Comparison of ENCODE assay signal across 8 mouse cellular contexts in the genomic region with DNA sequence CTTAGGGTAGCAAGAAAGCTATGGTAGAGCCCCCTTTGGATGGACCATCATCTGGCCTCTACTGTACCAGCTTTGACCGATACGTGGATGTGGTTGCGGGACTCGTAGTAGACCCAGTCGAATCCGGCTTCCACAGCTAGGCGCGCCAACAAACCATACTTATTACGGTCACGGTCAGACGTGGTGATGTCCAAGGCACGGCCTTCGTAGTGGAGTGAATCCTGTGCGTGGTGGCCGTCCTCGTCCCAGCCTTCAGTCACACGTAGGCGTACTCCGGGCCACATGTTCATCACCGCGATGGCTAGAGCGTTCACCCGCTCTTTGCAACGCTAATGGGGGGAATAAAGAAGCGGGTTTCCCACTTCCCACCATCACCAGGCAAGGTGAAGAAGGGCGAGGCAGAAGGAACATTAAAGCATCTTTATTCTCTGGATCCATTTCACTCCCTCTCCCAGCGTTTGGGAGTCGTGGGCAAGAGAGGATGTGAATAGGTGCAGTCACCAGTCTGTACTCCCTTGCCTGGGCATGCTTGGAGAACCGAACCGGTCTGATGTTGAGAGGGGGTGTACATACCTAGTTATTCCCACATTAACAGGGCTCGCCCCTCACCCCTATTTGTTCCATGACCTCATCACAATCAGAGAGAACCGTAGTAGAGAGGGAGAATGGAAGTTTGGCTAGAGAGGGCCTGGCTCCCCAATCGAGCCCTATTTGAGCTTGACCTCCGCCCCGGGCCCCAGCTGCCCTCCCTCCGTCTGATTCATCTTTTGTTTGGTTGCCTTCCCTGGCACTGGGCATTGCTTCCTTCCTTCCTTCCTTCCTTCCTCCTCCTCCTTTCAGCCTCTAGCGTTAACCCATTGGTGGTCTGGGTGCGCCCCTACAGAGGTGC. TPM values are rescaled to one million over a fixed set of nuclear protein-coding genes. Genes with fewer than 3 reads are reported as not detected.
DNase-seq lines count a peak whose midpoint lies in the region; ATAC-seq and TF ChIP-seq lines count a peak whose summit lies in the region.

No protein-coding gene starts in this region.

- WGBS in heart, embryonic 14.5 days = 9% methylated on average over 38 of the region's 38 CpGs
- WGBS in liver, postnatal 0 days (ENCODE audit: insufficient replicate concordance) = 6% methylated on average over 38 of the region's 38 CpGs

- peak overlapping the region; percentile 45; the same call in 1 of the 2 replicates for H3K4me3 ChIP-seq in G1E (ENCODE audit: low read depth, low read length)
- H3K4me3 ChIP-seq in heart, embryonic 14.5 days (ENCODE audit: control insufficient read depth in 1 of 2, insufficient read depth in 1 of 2, low read depth in 1 of 2, low read length in 2 of 2) = peak overlapping the region; percentile 49 to 52
- H3K4me3 ChIP-seq in liver, postnatal 0 days (ENCODE audit: low read depth, low read length) = peak overlapping the region; percentile 59; the same call in 1 of the 2 replicates

- ATAC-seq in G1E (ENCODE audit: extremely low read depth, insufficient number of reproducible peaks, low FRiP score, poor library complexity, severe bottlenecking) = no peak
- no peak for ATAC-seq in heart, embryonic 14.5 days (ENCODE audit: insufficient number of reproducible peaks, insufficient read depth, low FRiP score, low read depth)
- no peak for ATAC-seq in liver, postnatal 0 days
- no peak for ATAC-seq in megakaryocyte-erythroid progenitor cell, adult 5-6 weeks (replicated peaks; ENCODE audit: low FRiP score, low TSS enrichment, poor library complexity, severe bottlenecking)

- peak; percentile 21 to 31 for DNase-seq in B cell, adult 2 months
- DNase-seq in G1E (ENCODE audit: low spot score) = no peak
- no peak for DNase-seq in liver, postnatal 0 days
- DNase-seq in spleen, postnatal 4 days (ENCODE audit: low spot score in 2 of 2) = no peak
- DNase-seq in left cerebral cortex, postnatal 25 days (ENCODE audit: low spot score in 2 of 2) = no peak
- no peak for DNase-seq in spleen, postnatal 14 days (ENCODE audit: low spot score in 2 of 2)

- H3K27me3 ChIP-seq in G1E (ENCODE audit: insufficient read depth, low read length) = peaks cover 72% of the 10 kb centered on the region
- peaks cover 60% of the 10 kb centered on the region for H3K27me3 ChIP-seq in heart, embryonic 14.5 days (ENCODE audit: control insufficient read depth, insufficient read depth, low read length)
- H3K27me3 ChIP-seq in liver, postnatal 0 days (ENCODE audit: insufficient read depth, low read length) = peaks cover 70% of the 10 kb centered on the region

- no peak for TF ChIP-seq EP300 in liver, postnatal 0 days (IDR thresholded peaks at IDR 0.05; ENCODE audit: low read depth)

- peaks cover 51% of the 10 kb centered on the region for H3K4me1 ChIP-seq in G1E (ENCODE audit: insufficient read depth, low read depth, low read length)
- H3K4me1 ChIP-seq in heart, embryonic 14.5 days (ENCODE audit: control insufficient read depth in 2 of 2, insufficient read depth in 2 of 2, low read length in 2 of 2) = peaks cover 21 to 44% of the 10 kb centered on the region in 2 experiments
- peaks cover 31% of the 10 kb centered on the region for H3K4me1 ChIP-seq in liver, postnatal 0 days (ENCODE audit: insufficient read depth)

- intact Hi-C loops in left cerebral cortex, postnatal 25 days (cut with DNase I) = no loop called here

- H3K27ac ChIP-seq in heart, embryonic 14.5 days (replicated peaks in 1 of 2; ENCODE audit: control insufficient read depth in 1 of 2, insufficient read depth in 1 of 2, low read depth in 2 of 2, low read length in 2 of 2) = peak overlapping the region in 1 of 2 experiments; percentile 30; a peak in 1 of 4 replicates
- H3K27ac ChIP-seq in liver, postnatal 0 days (ENCODE audit: low read depth) = no peak overlapping the region

- peak overlapping the region; percentile 70 for H3K9ac ChIP-seq in heart, embryonic 14.5 days (ENCODE audit: low read length)
- H3K9ac ChIP-seq in liver, postnatal 0 days (replicated peaks) = no peak overlapping the region; the same call in 1 of the 2 replicates

- H3K36me3 ChIP-seq in G1E (replicated peaks) = no peaks in the 10 kb centered on the region
- no peaks in the 10 kb centered on the region for H3K36me3 ChIP-seq in heart, embryonic 14.5 days (ENCODE audit: control insufficient read depth, insufficient read depth, low read length)
- no peaks in the 10 kb centered on the region for H3K36me3 ChIP-seq in liver, postnatal 0 days (replicated peaks; ENCODE audit: insufficient read depth, low read length)

- H3K9me3 ChIP-seq in G1E (replicated peaks) = peaks cover 7% of the 10 kb centered on the region
- no peaks in the 10 kb centered on the region for H3K9me3 ChIP-seq in heart, embryonic 14.5 days (ENCODE audit: control insufficient read depth, low read length)
- H3K9me3 ChIP-seq in liver, postnatal 0 days (ENCODE audit: low read length) = no peaks in the 10 kb centered on the region

- H3K4me2 ChIP-seq in heart, embryonic 14.5 days (ENCODE audit: low read length) = peak overlapping the region; percentile 99
- H3K4me2 ChIP-seq in liver, postnatal 0 days (ENCODE audit: low read depth, low read length) = peak overlapping the region; percentile 93

- TF ChIP-seq CTCF in G1E (IDR thresholded peaks at IDR 0.05; ENCODE audit: low read depth, low read length) = no peak
- TF ChIP-seq CTCF in liver, postnatal 0 days (IDR thresholded peaks at IDR 0.05; ENCODE audit: low read depth) = no peak

RNA-seq across cellular contexts. Expression of a gene that starts 0.7 kb away (rescaled TPM):
- 5.2 and 8.4 TPM in 2 replicates for total RNA-seq in G1E (2014; fragmentation: Nextera tagmentation)
- 7.8 and 8.0 TPM in 2 replicates for total RNA-seq in G1E (2017)
- polyA plus RNA-seq in G1E (2012) = 2.7 and 2.9 TPM in 2 replicates
- 4.0 and 4.9 TPM in 2 replicates for polyA plus RNA-seq in heart, embryonic 14.5 days (2014; fragmentation: Nextera tagmentation; extraction: Ambion mirVana)
- polyA plus RNA-seq in liver, postnatal 0 days (2015; fragmentation: Nextera tagmentation; extraction: Ambion mirVana) = 1.4 and 1.8 TPM in 2 replicates
- 17.4 and 25.2 TPM in 2 replicates for total RNA-seq in megakaryocyte-erythroid progenitor cell, adult 5-6 weeks (2014; fragmentation: Nextera tagmentation)
- total RNA-seq in megakaryocyte-erythroid progenitor cell, adult 5-6 weeks (2017) = 4.3 and 9.4 TPM in 2 replicates
- total RNA-seq in left cerebral cortex, postnatal 25 days (2021) = 10 to 100 TPM in 1 of 2 experiments, 1 to 10 TPM in 1; 8.2 to 11.6 TPM

RNA-seq across cellular contexts. Expression of a gene that starts 3.4 kb away (rescaled TPM):
- total RNA-seq in G1E (2014; fragmentation: Nextera tagmentation) = not detected in 2 replicates
- total RNA-seq in G1E (2017) = 0.05 and 0.06 TPM in 2 replicates
- polyA plus RNA-seq in G1E (2012) = not detected in 2 replicates
- polyA plus RNA-seq in heart, embryonic 14.5 days (2014; fragmentation: Nextera tagmentation; extraction: Ambion mirVana) = 0.93 and 1.1 TPM in 2 replicates
- 0.07 TPM in 1 of 2 replicates, not detected in the other for polyA plus RNA-seq in liver, postnatal 0 days (2015; fragmentation: Nextera tagmentation; extraction: Ambion mirVana)
- total RNA-seq in megakaryocyte-erythroid progenitor cell, adult 5-6 weeks (2014; fragmentation: Nextera tagmentation) = not detected in 2 replicates
- not detected in 2 replicates for total RNA-seq in megakaryocyte-erythroid progenitor cell, adult 5-6 weeks (2017)
- total RNA-seq in left cerebral cortex, postnatal 25 days (2021) = under 1 TPM; 0.37 to 0.41 TPM

RNA-seq across cellular contexts. Expression of a gene that starts 23.0 kb away (rescaled TPM):
- total RNA-seq in G1E (2014; fragmentation: Nextera tagmentation) = 10.9 and 17.1 TPM in 2 replicates
- total RNA-seq in G1E (2017) = 4.5 and 7.4 TPM in 2 replicates
- polyA plus RNA-seq in G1E (2012) = 9.6 and 9.7 TPM in 2 replicates
- polyA plus RNA-seq in heart, embryonic 14.5 days (2014; fragmentation: Nextera tagmentation; extraction: Ambion mirVana) = 3.5 and 5.7 TPM in 2 replicates
- 4.9 and 5.1 TPM in 2 replicates for polyA plus RNA-seq in liver, postnatal 0 days (2015; fragmentation: Nextera tagmentation; extraction: Ambion mirVana)
- 8.7 and 14.5 TPM in 2 replicates for total RNA-seq in megakaryocyte-erythroid progenitor cell, adult 5-6 weeks (2014; fragmentation: Nextera tagmentation)
- 5.7 and 12.0 TPM in 2 replicates for total RNA-seq in megakaryocyte-erythroid progenitor cell, adult 5-6 weeks (2017)
- 10 to 100 TPM; 13.8 to 18.4 TPM for total RNA-seq in left cerebral cortex, postnatal 25 days (2021)

RNA-seq across cellular contexts. Expression of a gene that starts 24.0 kb away (rescaled TPM):
- 141 and 150 TPM in 2 replicates for total RNA-seq in G1E (2014; fragmentation: Nextera tagmentation)
- total RNA-seq in G1E (2017) = 22.1 and 27.0 TPM in 2 replicates
- 42.8 and 57.8 TPM in 2 replicates for polyA plus RNA-seq in G1E (2012)
- polyA plus RNA-seq in heart, embryonic 14.5 days (2014; fragmentation: Nextera tagmentation; extraction: Ambion mirVana) = 12.7 and 13.0 TPM in 2 replicates
- polyA plus RNA-seq in liver, postnatal 0 days (2015; fragmentation: Nextera tagmentation; extraction: Ambion mirVana) = 3.0 and 3.6 TPM in 2 replicates
- 55.2 and 72.7 TPM in 2 replicates for total RNA-seq in megakaryocyte-erythroid progenitor cell, adult 5-6 weeks (2014; fragmentation: Nextera tagmentation)
- 27.5 and 31.8 TPM in 2 replicates for total RNA-seq in megakaryocyte-erythroid progenitor cell, adult 5-6 weeks (2017)
- total RNA-seq in left cerebral cortex, postnatal 25 days (2021) = 10 to 100 TPM; 78.0 to 80.2 TPM

RNA-seq across cellular contexts. Expression of a gene that starts 39.4 kb away (rescaled TPM):
- 1,654 and 1,866 TPM in 2 replicates for total RNA-seq in G1E (2014; fragmentation: Nextera tagmentation)
- 717 and 929 TPM in 2 replicates for total RNA-seq in G1E (2017)
- 255 and 384 TPM in 2 replicates for polyA plus RNA-seq in G1E (2012)
- polyA plus RNA-seq in heart, embryonic 14.5 days (2014; fragmentation: Nextera tagmentation; extraction: Ambion mirVana) = 1,494 and 1,560 TPM in 2 replicates
- 389 and 423 TPM in 2 replicates for polyA plus RNA-seq in liver, postnatal 0 days (2015; fragmentation: Nextera tagmentation; extraction: Ambion mirVana)
- 2,322 and 3,225 TPM in 2 replicates for total RNA-seq in megakaryocyte-erythroid progenitor cell, adult 5-6 weeks (2014; fragmentation: Nextera tagmentation)
- 801 and 969 TPM in 2 replicates for total RNA-seq in megakaryocyte-erythroid progenitor cell, adult 5-6 weeks (2017)
- total RNA-seq in left cerebral cortex, postnatal 25 days (2021) = 100 to 1,000 TPM; 541 to 580 TPM

Comparison
In these comparisons a context has a peak if more than half of its experiments do, and no peak if none do; other contexts are left out.
1. DNase-seq: peak in B cell, adult 2 months (2 of 2); none in G1E (single experiment), liver, postnatal 0 days (single experiment), spleen, postnatal 4 days (0 of 2), left cerebral cortex, postnatal 25 days (0 of 2) and spleen, postnatal 14 days (0 of 2).
2. Peak in every context shown above with its lines, with median percentiles within 50 percentile points of each other: H3K4me3 ChIP-seq.